Mouse (Mus musculus) retina, postnatal 7 days (tissue): Measurements from ENCODE around the gene Agps.
"Not testable (repeated sequence)": the region's sequence is repeated elsewhere in the genome, so short reads cannot be mapped to it uniquely, and the experiment has no call there.

Experiments
- DNase-seq: peaks from one replicate; pipeline ENCODE4 v3.0.0-alpha.2; 2012; ENCODE audit warnings: low read depth, low spot score

The Agps gene

GRCm38 (mm10) chr2:75929786-75930444 is 97.9 kb downstream of the Agps start:
- no peak for DNase-seq

GRCm38 (mm10) chr2:75930941-75931340 is 99.0 kb downstream of the Agps start:
- DNase-seq: no peak

GRCm38 (mm10) chr2:75933541-75933940 is 101.6 kb downstream of the Agps start:
- no peak for DNase-seq

GRCm38 (mm10) chr2:75936685-75937084 is 104.7 kb downstream of the Agps start:
- DNase-seq: not testable (repeated sequence)

GRCm38 (mm10) chr2:75937520-75938116 is 105.6 kb downstream of the Agps start:
- DNase-seq: not testable (repeated sequence)

GRCm38 (mm10) chr2:75938117-75939063 is 106.4 kb downstream of the Agps start, which contains the start of gene Ttc30b:
TSS of gene Ttc30b (minus strand) at chr2:75938585.
- peak; percentile 88 for DNase-seq

GRCm38 (mm10) chr2:75950685-75951084 is 118.7 kb downstream of the Agps start:
- no peak for DNase-seq

GRCm38 (mm10) chr2:75953320-75953719 is 121.3 kb downstream of the Agps start:
- DNase-seq: no peak

GRCm38 (mm10) chr2:75955709-75956108 is 123.7 kb downstream of the Agps start:
- DNase-seq: no peak

- DNase-seq: no peak
Measured at GRCm38 (mm10) chr2:75959183-75959849, 127.3 kb downstream of the Agps start.

GRCm38 (mm10) chr2:75959850-75960365 is 127.9 kb downstream of the Agps start:
- no peak for DNase-seq

GRCm38 (mm10) chr2:75960366-75961330 is 128.7 kb downstream of the Agps start:
- no peak for DNase-seq

- no peak for DNase-seq
Measured at GRCm38 (mm10) chr2:75963211-75963840, 131.3 kb downstream of the Agps start.

- DNase-seq: no peak
Measured at GRCm38 (mm10) chr2:75964051-75964450, 132.1 kb downstream of the Agps start.

- no peak for DNase-seq
Measured at GRCm38 (mm10) chr2:75964512-75964911, 132.5 kb downstream of the Agps start.

- no peak for DNase-seq
Measured at GRCm38 (mm10) chr2:75964972-75965371, 133.0 kb downstream of the Agps start.

- no peak for DNase-seq
Measured at GRCm38 (mm10) chr2:75974131-75974530, 142.2 kb downstream of the Agps start.

- DNase-seq: not testable (repeated sequence)
Measured at GRCm38 (mm10) chr2:75976070-75976469, 144.1 kb downstream of the Agps start.

GRCm38 (mm10) chr2:75977752-75978368 is 145.9 kb downstream of the Agps start, which contains the start of gene Ttc30a2:
TSS of gene Ttc30a2 (minus strand) at chr2:75978170.
- not testable (repeated sequence) for DNase-seq
